Mouse (Mus musculus) left cerebral cortex, adult 8-10 months (tissue): ENCODE data around the gene Pdzd3. TPM values are rescaled to one million over a fixed set of nuclear protein-coding genes. Genes with fewer than 3 reads are reported as not detected.

ENCODE experiments used
- DNase-seq, 2 experiments: peaks; one replicate each; pipeline ENCODE4 v3.0.0; 2022; ENCODE audit warnings: low spot score in 2 of 2
- total RNA-seq, 4 experiments: library from RNA; stranded (reverse); gene quantifications; 2 replicates each; pipeline ENCODE4 v1.2.4; 2022

Pdzd3 gene
- total RNA-seq, 4 experiments from 2014 or later: 0.38 to 0.76 (median 0.67) TPM

DNA sequence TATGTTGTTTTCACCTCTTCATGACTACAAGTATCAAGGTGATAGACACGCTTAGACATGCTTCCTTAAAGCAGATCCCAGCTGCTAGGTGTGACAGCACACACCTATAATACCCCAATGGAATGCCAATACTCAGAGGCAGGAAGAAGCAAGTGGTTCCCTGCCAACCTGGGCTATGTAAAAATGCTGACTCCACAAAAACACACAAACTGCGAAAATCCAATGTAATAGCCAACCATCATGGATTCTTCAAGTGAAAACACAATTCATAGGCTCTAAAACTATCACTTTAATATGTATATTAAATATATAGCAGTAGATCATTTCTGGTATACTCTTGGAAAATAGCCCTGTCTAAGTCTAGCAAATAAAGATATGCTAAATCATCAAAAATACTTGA, 43.4 kb downstream of the Pdzd3 start:
- no peak for DNase-seq

DNA sequence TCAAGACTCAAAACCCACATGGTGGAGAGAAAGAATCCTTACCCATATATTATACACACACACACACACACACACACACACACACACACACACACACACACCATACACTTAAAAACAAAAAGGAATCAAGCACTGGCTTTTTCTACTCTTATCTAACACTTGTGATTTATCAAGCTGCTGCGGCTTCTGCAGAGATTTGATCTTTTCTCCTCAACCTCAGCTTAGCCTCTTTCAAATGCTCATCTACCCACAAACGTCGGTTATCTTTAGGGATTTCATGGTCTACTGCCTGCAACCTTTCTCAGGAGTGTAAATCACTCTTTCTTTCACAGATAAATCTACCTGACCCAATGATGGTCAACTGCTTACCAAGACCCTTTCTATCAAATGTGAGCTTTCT, 50.8 kb downstream of the Pdzd3 start:
- DNase-seq: no peak

DNA sequence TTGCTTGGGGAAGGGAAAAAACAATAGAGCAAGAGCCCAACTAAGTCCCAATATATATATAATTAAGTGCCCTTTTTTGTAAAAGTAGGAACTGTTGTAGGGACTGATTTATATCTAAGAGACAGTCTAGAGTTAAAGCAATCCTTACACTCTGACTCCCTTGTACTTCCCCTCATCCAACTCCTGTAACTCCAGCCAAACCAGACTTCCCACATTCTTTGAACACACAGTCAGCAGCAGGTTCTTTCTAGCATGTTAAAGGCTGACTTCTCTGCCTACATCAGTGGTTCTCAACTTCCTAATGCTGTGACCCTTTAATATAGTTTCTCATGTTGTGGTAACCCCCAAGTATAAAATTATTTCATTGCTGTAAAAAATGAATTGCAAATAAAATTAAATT, 51.7 kb downstream of the Pdzd3 start:
- DNase-seq: no peak

DNA sequence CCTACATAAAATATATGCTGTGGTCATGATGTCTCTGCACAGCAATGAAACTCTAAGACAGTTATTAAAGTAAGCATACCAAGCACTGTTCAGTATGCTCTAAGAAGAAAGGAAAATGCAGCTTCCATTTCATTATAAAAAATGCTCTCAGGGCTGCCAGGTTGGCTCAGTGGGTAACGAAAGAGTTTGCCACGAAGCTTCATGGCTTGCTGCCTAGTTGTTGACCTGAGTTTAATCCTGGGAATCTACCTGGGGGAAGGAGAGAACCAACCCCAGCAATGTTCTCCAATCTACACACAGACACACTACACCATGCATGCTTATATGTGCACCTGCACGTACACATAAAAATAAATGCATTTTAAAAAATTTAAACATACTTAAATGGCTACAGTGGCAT, 52.1 kb downstream of the Pdzd3 start:
- DNase-seq: no peak

Other genes with a start within 250 kb of the Pdzd3 start
- 1,000 to 10,000 TPM in 2 of 4 experiments, 100 to 1,000 TPM in 2; 845 to 4,044 (median 2,168) TPM for gene Thy1, start 208.1 kb downstream of the Pdzd3 start, total RNA-seq
- 100 to 1,000 TPM; 118 to 172 (median 123) TPM for gene Usp2, start 184.4 kb downstream of the Pdzd3 start, total RNA-seq
- gene Mfrp, start 149.7 kb downstream of the Pdzd3 start, total RNA-seq: 1 to 10 TPM in 2 of 4 experiments, under 1 TPM in 2; 0.30 to 3.6 (median 0.95) TPM
- 10 to 100 TPM; 24.1 to 32.7 (median 26.3) TPM for gene C1qtnf5, start 144.2 kb downstream of the Pdzd3 start, total RNA-seq
- under 1 TPM in 2 of 4 experiments, not detected in 2; 0.67 to 0.78 TPM for gene Gm49380, start 138.0 kb downstream of the Pdzd3 start, total RNA-seq
- 10 to 100 TPM; 26.9 to 33.4 (median 30.6) TPM for gene Rnf26, start 138.0 kb downstream of the Pdzd3 start, total RNA-seq
- 10 to 100 TPM; 12.0 to 15.2 (median 13.9) TPM for gene Mcam, start 117.0 kb downstream of the Pdzd3 start, total RNA-seq
- gene Cbl, start 17.4 kb downstream of the Pdzd3 start, total RNA-seq: 10 to 100 TPM; 48.8 to 55.0 (median 52.5) TPM
- gene Ccdc153, start 10.8 kb downstream of the Pdzd3 start, total RNA-seq: 1 to 10 TPM; 1.6 to 3.9 (median 3.4) TPM
- gene Nlrx1, start 17.1 kb upstream of the Pdzd3 start, total RNA-seq: 10 to 100 TPM; 10.6 to 13.8 (median 11.8) TPM
- gene Abcg4, start 37.1 kb upstream of the Pdzd3 start, total RNA-seq: 10 to 100 TPM; 57.0 to 65.5 (median 58.8) TPM
- gene Hinfp, start 54.2 kb upstream of the Pdzd3 start, total RNA-seq: 10 to 100 TPM; 30.2 to 34.9 (median 33.3) TPM
- gene C2cd2l, start 68.8 kb upstream of the Pdzd3 start, total RNA-seq: 100 to 1,000 TPM; 201 to 282 (median 245) TPM
- 10 to 100 TPM; 15.2 to 16.9 (median 16.5) TPM for gene Dpagt1, start 74.5 kb upstream of the Pdzd3 start, total RNA-seq
- gene H2afx, start 83.2 kb upstream of the Pdzd3 start, total RNA-seq: 10 to 100 TPM; 45.6 to 48.7 (median 47.8) TPM
- gene Hmbs, start 92.8 kb upstream of the Pdzd3 start, total RNA-seq: 10 to 100 TPM; 19.4 to 21.5 (median 20.4) TPM
- 10 to 100 TPM; 61.9 to 66.7 (median 63.5) TPM for gene Vps11, start 110.2 kb upstream of the Pdzd3 start, total RNA-seq
- 100 to 1,000 TPM; 106 to 115 (median 112) TPM for gene Hyou1, start 128.0 kb upstream of the Pdzd3 start, total RNA-seq
- gene Slc37a4, start 145.4 kb upstream of the Pdzd3 start, total RNA-seq: 10 to 100 TPM; 30.5 to 34.1 (median 31.8) TPM
- 100 to 1,000 TPM; 768 to 851 (median 802) TPM for gene Rps25, start 155.7 kb upstream of the Pdzd3 start, total RNA-seq
- gene Trappc4, start 156.1 kb upstream of the Pdzd3 start, total RNA-seq: 10 to 100 TPM; 67.4 to 74.5 (median 72.5) TPM
- 10 to 100 TPM; 17.6 to 25.7 (median 18.8) TPM for gene Ccdc84, start 167.1 kb upstream of the Pdzd3 start, total RNA-seq
- gene Foxr1, start 189.7 kb upstream of the Pdzd3 start, total RNA-seq: not detected
- not detected for gene Upk2, start 203.5 kb upstream of the Pdzd3 start, total RNA-seq
- gene Bcl9l, start 231.4 kb upstream of the Pdzd3 start, total RNA-seq: 10 to 100 TPM; 60.4 to 67.8 (median 61.9) TPM